Mouse (Mus musculus) right cerebral cortex, adult 18-20 months (tissue): Measurements from ENCODE around the gene Gm5148.
A peak's percentile ranks its signal among the peaks of the same experiment; 100 is the strongest.

Experiments
- DNase-seq: peaks from one replicate; pipeline ENCODE4 v3.0.0; 2022; ENCODE audit warnings: mixed read lengths

Gene Gm5148

DNA sequence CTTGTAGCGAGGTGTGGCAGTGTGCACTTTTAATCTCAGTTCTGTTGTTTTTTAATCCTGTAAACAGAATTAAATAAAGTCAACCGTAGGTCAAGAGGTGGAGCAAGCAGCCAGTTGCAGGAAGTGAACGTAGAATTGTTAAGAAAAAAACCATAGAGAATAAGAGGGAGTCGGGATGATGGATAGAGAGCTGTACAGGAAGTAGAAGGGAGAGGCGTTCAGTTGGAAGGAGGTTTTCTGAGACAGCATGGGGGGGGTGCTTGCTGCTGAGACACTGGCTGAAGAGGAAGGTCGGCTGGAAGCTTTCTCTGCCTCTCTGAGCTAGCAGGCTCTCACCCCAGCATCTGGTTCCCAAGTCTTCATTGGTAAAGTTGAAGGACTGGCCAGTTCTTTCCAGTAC lies 10.9 kb upstream of the Gm5148 start:
- no peak for DNase-seq

DNA sequence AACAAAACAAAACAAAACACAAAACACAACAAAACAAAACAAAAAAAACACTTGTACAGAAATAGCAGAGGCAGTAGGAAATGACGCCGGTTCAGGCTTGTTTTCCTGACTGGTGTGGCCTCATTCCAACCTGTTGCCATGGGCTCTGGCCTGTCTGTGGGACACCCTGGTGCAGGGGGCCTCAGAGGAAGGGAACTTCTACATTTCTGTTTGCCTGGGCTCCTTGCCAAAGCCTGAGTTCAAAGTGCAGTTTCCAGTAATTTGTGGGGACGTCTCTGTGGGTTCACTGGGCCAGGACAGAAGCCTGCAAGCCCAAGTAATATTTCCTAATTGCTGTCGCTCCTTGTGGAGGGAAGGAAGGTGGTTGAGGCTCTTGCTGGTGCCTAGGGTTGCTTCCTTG lies 4.9 kb upstream of the Gm5148 start:
- peak; percentile 19 for DNase-seq

DNA sequence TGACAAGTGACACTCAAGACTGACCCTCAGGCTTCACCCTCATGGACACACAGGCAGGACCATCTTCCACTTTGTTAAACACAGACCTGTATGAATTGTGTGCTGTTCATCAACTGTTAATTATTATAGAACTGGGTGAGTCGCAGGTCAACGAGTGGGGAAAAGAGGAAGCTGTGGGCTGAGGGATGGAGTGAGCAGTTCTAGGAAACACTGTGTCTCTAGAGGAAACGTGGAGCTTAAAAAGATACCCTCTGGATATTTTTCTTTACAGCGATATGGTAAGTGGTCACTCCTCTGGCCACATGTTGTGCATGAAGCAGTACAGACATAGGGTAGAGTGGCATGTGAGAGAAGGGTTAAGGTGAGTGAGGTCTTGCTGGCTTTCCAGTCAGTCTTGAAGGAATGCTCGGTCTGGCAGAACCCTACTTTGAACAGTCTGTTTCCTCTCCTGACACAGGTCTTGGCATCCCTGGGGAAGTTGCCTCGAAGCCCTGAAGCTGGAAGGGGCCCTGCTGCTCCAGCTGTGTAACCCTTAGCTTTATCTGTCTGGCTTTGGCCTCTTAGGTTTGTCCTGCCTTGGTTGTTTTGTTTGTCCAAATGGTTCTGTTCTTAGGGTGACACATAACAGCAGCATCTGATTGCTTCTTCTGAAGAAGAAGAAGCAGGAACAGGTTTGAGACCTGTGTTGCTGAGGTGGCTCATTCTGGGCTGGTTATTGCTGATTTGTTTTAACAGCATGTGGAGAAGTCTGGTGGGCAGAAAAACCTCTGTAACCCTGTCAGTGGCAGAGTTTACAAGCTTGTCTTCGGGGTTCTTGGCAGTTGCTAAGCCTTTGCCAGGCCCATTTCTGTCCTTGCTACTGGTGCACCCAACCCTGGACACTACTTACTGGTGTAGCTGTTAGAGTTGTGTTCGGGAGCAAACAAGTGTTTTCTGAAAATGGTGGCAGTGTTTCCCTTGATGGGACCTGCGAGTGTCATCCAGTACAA lies 4.1 kb upstream of the Gm5148 start:
- DNase-seq, result no peak

DNA sequence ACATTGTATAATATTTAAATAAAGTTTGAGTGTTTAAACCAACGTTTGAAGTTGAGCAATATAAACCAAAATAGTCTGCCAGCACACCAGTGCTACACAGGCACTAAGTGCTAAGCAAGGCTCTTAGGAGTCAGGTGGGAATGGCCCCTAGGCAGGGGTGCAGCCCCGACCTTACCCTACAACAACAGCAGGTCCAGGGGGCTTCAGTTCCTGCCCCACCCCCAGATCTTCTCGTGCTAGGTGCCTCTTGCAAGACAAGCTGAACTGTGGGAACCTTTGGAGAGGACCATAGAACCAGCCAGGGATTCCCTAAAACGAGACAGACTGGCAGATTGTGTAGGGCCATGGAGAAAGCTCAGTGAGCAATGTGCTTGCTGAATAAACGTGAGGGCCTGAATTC lies 3.1 kb upstream of the Gm5148 start:
- DNase-seq, result no peak

DNA sequence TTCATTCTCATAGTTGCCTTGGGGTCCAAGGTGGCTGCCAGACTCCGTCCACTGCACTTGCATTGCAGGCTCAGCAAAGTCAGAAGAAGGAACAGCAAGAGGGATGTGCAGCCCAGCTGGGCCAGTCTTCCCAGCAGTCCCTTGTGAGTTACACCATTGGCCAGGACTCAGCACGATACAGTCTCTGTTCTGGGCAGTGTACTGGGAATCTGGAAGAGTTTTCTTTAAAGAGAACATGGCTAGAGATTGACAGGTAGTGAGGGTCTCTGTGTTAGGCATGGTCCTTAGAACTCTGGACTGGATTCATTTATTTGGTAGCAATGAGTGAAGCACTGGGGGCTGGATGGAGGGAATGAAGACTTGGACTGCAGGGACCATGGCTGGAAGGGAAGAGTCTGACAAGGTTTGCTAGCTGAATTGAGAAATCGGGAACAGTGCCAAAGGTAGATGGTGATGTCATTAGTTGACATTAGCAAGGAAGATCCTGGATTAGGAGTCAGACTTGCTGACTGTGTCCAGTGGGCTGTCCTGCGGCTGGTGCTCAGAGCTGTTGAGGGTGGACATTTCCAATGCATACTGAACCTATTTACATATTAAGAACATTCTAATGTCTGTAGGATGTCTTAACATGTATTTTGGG lies 2.3 kb upstream of the Gm5148 start:
- DNase-seq, result no peak

DNA sequence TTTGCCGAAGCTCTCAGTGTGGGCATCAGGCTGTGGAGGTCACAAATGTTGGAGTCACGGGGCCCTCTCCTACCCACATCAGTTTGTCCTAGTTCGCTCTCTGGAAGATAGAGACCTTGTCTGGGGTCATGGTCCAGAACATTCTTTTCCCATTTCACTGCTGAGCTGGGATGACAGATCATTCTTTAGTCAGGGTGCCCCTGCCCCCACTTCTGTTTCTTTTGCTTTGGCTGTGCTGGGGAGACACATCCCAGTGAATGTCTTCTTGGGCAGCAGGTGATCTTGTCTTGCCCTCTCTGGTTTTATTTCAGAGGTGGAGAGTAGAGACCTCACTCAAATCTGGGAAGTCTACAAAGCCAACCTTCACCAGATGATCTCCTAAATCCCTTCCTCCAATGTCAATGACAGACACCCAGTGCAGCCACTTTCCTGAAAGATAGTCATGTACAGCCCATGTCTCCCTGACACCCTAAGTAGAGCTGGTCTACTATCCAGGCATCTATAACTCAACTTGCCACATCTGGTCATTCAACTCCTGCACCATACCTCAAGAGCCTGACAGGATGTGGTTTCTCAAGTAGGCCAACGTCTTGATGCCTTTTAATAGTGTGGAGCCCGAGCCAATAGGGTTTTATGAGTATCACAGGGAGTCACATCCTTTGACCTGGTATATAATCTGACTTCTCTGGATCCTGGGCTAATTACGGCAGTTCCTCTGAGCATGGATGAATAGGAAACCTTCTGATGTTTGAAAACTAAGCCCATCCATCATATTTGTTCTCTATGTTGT lies 851 bp upstream of the Gm5148 start:
- DNase-seq, result no peak

DNA sequence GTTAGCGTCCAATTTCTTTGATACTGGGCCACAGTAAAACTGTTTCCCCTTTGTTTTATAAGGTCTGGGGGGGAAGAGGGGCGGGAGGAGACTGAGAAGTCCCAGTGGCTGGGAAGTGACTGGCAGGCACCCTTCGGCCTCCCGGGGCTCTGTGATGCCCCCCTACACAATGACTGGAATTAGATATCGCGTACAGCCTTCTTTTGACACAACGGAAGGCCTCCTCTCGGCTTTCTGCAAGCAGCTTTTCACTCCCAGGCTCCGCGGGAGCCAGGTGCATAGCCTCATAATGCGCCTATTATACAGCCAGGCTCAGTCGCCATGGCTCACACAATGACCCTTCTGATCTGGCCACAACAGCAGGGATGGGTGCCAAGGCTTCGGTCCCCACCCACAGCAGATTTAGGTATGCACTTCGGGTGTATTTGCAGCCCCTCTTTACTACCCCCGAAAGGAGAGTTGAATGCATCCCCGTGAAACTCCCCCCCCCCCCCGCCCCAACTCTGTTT lies 574 bp downstream of the Gm5148 start:
- DNase-seq, result peak; percentile 46

DNA sequence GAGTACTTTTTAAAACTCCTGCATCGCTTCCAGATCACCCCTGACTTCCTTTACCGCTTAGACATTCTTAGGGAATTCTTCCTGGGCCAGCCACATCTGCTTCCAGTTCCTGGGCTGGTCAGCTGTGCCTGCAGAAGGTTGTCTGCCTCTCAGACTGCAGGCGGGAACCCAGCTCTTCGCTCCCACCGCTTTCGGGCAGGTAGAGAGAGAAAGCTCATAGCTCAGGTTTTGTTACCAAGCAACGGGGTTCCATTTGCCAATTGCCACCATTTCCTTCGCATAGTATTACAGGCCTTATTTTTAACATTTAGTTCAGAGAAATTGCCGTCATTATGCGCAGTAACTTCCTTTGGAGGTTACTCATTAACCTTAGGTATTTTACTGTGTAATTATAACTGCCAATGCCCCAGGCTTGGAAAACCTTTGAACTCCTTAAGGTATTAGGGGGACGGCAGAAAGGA lies 1.2 kb downstream of the Gm5148 start:
- peak; percentile 18 for DNase-seq

DNA sequence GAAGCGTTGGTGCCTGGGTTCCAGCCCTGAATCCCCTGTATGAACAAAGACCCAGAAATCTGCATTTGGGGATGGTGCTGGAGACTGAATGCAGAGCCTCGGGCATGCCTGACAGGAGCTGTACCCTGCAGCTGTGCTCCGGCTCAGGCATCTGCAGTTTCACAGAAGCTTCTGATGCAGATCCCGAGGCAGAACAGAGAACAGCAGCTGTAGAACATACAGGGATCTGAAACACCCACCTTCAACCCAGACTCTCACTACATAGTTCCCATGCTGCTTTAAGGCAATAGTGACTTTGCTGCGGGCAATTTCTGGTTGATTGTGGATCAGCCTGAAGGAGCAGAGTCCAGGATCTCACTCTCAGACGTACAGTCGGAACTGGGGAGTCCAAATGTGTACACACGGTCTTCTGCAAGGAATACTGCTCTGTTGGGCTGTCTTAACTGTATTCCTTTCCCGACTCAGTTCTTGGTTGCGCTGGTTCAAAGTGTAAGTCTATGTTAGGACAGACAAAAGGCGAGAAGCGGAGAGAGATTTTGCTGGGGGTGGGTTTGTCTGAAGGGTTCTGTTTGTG lies 1.7 kb downstream of the Gm5148 start:
- no peak for DNase-seq

DNA sequence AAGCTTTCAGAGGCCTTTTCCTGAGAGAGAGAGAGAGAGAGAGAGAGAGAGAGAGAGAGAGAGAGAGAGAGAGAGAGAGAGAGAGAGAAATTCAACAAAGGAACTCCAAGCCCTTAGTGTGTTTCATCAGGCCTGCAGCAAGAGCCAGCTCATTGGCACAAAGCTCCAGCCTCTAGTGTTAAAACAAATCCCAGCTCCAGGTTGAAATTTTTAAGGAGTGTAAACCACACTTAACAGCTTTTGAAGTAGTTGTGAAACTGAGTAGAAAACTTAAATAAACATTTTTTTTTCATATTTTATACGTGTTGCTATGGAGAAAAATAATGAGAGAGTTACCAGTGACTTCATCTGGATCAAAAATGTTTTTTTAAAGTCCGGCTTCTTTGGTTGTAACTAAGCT lies 7.3 kb downstream of the Gm5148 start:
- DNase-seq, result no peak

DNA sequence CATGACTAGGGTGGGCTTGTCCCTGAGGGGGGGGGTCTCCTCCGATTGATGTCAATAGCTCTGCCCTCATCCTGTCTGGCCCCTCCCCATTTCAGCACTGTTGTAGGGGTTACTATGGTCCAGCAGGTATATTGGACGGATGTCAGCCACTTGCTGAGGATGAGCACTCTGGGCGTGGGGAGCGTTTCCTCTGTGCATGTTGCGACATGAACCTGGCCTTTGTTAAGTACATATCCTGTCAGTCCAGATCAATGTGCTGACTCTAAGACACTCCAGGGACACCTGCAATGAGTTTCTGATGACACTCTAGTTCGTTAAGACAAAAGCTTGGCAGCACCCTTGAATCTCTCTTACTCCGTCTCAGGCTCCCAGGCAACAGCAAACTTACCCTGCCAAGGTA lies 8.6 kb downstream of the Gm5148 start:
- no peak for DNase-seq

DNA sequence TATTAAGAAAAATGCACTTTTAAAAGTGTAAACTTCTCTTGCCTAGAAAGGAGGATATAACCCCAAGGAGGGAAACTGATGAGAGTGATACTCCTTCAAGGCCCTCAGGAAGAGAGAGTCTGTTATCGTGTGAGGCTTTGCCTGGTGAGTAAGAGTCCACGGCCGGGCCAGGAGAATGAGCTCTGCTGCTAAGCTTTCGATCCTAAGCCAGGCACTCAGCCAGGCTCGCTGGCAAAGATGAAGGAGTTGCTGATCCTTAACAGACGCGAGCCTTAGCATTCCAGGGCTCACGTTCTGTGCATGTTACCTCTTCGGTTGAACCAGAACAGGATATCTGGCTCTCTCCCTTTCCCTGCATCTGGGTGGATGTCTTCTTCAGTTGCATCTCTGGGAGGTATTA lies 11.8 kb downstream of the Gm5148 start:
- peak; percentile 8 for DNase-seq

DNA sequence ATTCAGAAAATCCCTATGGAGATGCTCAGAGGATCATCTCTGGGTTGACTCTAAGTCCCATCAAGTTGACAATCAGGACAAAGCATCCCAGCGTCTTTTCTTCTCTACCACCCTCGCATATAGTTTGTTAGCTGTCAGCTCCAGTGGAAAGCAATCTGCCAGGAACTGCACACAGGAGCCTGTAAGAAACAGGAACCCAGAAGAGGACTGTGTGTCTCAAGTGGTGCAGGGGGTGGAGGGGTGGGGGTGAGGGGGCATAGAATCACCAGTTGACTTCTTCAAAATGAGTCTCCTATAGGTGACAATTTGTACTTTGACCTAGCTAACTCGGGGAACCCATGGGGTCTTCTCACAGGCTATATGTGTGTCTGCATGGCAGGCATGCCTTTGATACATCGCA lies 12.7 kb downstream of the Gm5148 start:
- DNase-seq, result no peak

DNA sequence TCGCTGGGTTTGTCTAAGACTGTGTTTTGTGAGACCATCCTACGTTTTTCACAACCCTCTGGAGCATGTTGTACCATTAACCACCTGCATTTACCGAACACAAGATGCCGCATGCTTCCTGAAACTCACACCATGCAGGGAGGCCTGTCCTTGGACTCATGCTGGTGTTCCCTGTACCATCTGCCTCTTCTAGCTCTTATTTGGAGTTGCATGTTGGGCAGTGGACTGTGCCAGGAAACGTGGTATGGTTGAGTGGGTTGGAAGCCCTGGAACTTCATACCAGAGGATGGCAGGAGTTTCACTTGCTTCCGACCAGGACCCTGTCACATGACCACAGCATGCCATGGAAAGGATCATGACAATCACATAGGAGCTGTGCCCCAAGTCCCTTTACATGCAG lies 16.5 kb downstream of the Gm5148 start:
- DNase-seq, result no peak

DNA sequence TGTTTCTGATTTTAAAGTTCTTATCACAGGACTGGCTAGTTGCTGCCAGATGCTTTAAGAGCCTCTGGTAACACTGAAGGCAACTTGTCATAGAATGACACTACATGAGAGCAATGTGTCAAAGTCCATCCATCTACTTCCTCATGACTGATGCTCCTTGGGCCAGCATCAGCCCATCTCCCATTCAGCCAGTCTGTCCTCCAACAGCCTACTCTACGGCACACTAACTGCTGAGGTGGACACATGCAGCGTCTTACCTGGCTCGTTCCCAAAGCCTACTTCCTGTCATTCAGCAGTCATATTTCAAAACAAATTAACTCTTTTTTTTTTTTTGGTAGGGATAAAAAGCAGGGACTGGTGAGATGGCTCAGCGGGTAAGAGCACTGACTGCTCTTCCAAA lies 17.9 kb downstream of the Gm5148 start:
- no peak for DNase-seq

DNA sequence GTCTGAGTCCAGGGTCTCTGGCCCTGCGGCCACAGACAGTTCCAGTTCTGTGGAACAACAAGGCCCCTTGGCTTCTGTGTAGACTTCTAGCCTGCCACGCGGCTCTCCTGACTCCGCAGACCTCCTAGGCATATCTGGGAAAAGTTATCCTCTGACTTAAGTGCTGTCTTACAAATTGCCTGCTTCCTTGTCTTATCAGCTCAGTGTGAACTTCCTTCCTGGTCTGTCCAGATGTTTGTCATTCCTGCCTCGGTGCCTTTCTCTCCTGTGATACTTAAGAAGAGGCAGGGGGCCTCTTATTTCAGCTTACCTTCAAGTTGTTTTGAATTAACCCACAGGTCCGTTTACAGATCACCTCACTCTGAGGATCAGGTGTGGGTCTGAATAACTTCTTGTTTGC lies 18.9 kb downstream of the Gm5148 start:
- DNase-seq, result no peak

DNA sequence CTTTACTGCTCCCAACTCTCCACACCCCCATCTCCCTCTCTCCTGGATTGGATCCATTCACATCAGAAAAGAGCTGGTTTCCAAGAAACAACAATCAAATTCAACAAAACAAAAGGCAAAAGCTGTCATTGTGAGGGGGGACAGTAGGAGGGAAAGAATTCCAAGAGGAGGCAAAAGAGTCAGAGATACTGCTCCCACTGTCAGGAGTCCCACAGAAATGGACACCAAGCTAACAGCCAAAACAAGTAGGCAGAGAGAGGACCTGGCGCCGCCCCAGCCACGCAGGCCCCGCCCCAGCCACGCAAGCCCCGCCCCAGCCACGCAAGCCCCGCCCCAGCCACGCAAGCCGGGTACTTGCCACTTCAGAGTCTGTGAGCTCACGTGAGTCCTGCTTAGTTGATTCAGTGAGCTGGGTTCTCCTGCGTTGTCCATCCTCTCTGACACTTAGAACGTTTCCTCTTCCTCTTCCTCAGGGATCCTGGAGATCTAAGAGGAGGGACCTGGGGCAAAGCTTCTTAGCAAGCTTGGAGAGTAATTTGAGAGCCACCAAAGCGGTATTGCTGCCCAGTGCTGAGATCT lies 19.5 kb downstream of the Gm5148 start:
- no peak for DNase-seq

DNA sequence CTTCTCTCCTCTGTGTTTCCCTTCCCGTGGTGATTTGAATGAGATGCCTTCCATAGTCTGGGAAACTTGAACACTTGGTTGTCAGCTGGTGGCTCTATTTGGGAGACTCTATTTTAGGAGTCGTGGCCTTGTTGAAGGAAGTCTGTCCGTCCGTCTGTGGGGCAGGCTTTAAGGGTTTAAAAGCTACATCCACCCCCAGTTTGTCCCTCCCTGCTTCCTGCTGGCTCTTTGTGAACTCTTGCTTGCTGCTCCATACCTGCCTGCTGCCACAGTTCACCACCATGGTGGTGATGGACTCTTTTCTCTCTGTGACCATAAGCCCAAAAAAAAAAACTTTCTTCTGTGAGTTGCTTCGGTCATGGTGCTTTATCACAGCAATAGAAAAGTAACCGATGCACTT lies 21.2 kb downstream of the Gm5148 start:
- no peak for DNase-seq

DNA sequence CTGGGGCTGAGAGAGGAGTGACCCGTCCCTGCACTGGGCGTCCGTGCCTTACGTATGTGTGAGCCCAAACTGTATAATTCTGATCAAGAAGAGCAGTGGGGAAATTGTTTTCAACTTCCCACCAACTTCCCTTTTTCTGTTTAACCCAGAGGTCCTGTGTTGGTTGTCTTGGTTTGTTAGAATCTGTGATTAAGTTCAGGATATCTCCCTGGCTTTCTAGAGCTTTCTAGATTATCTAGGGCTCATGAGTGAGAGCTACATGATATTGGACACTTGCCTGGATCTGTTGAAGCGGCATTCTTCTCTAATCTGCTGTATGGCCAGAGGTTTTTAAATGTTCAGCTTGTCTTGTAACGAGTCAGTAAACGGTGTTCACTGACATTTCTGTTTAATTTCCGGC lies 30.7 kb downstream of the Gm5148 start:
- DNase-seq, result no peak

DNA sequence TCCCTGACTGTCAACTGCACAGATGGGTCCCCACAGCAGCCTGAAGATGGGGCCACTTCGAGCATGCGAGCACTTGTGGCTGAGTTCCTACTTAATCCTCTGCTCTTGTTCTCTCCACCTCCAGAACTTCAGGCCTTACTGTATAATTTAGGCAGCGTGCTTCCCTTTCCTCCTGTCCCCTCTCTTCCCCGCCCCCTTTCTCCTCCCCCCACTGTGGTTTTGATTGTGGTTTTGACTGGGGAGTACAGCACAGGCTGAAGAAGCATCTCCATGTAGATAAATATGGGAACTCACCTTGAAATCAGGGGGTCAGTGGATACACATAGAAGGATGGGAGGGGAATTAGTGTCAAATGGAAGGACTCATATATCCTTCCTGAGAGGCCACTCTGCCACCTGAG lies 31.3 kb downstream of the Gm5148 start:
- DNase-seq, result no peak

DNA sequence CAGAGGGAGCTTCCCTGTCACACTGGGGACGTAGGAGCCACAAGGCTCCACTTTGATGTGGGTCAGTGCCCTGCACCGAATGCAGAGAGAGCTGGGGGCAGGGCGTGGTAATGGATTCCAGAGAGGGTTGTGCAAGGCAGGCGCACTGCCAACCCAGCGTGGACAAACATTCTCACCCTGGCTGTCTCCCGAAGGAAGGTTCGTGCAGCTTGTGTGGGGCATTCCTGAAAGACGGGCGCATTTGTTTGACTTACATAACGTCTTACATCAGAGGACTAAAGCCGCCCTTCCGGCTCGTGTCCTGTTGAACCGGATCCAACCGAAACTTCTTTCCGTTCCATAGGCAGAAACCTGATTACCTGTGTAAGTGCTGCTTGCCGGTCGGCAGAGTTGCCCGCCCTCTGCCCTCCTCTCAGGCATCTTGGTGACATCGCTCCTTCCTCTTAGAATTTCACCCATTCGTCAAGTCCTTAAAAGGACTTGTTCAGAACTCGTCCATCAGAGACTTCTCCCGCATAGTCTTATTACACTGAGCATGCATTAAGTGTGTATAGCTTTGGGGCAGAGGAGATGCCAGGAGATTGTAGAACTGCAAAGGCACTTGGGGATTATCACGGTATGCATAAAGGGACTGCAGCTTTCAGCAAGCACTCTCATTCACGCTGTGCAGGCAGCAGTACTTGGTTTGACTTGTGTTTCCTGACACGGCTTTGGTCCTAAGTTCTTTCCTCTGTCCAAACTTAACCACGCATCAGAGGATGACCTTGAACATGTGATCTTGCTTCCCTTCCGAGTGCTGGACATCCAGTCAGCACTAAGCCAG lies 36.9 kb downstream of the Gm5148 start:
- DNase-seq, result peak; percentile 65

DNA sequence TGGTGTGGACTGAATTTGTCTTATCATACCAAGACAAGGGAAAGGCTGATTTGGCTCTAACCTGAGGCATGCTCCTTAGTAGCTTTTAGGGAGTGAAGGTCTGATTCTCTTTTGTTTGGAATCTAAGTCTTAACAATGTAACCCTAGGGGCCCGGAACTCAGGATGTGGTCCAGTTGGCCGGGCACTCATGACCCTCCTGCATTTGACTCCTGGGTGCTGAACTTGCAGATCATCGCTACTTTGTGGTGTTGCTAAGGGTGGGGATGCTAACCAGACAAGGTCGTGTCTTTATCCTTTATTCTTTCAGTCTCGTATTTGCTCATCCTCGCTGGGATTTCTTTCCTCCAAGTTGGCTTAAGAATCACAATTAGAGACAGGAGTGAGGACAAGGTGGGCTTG lies 37.5 kb downstream of the Gm5148 start:
- no peak for DNase-seq
